Mouse (Mus musculus): Measurements from ENCODE around the gene Agl. TPM values are rescaled to one million over a fixed set of nuclear protein-coding genes. Genes with fewer than 3 reads are reported as not detected.
"Not testable (repeated sequence)": the region's sequence is repeated elsewhere in the genome, so short reads cannot be mapped to it uniquely, and the experiment has no call there.

Gene Agl
- polyA plus RNA-seq, 1 experiment from 2014 or later = 15.6 TPM

DNA sequence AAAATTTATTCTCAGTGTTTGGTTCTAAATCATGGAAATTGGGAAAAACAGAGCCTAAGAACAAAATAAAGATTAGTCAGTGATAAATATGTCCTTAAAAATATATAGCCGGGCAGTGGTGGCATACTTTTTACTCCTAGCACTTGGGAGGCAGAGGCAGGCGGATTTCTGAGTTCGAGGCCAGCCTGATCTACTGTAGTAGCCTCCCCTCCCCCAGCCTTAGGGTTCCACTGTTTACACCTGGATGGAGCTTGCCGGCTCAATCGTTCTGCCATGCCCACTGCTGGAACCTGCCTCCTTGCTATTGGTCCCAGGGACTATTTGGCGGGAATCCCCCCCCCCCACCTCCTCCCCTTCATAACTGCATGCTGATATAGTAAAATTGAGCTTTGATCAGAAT is 2.4 kb upstream of the Agl start:
- not testable (repeated sequence) for DNase-seq (ENCODE audit: low spot score); H3K9ac ChIP-seq (replicated peaks; ENCODE audit: low read length); H3K36me3 ChIP-seq (replicated peaks; ENCODE audit: control insufficient read depth, insufficient read depth, low read depth, low read length); H3K4me3 ChIP-seq (ENCODE audit: low read depth, low read length); H3K27me3 ChIP-seq (ENCODE audit: control insufficient read depth, insufficient read depth, low read length); ATAC-seq (replicated peaks; ENCODE audit: insufficient number of reproducible peaks, low FRiP score, low TSS enrichment, low read depth); H3K9me3 ChIP-seq (replicated peaks; ENCODE audit: control insufficient read depth, low read length); H3K27ac ChIP-seq (replicated peaks; ENCODE audit: low read depth, low read length); H3K4me2 ChIP-seq (ENCODE audit: low read depth, low read length); H3K4me1 ChIP-seq (ENCODE audit: control insufficient read depth, insufficient read depth, low read length)
- WGBS = 83% methylated on average over 6 of the region's 6 CpGs

DNA sequence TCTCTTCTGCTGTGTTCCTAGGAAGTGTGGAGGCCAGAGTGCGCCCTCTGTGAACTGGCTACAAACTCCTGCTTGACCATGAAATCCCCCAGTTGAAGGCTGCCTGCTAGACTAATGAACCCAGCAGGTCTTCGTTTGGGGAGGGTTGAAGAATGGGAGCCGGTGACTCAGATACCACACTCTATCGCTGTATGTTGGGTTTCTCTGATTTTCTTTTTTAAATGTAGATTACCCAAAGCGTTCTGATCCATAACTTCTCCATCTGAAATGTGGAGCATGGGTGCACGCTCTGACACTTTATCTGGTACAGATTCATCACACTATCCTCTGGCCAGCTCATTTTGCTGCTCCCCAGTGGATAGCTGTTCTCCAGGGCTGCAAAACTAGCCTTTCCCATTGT is 1.3 kb upstream of the Agl start:
- 88% methylated on average over 6 of the region's 6 CpGs for WGBS
- no peak overlapping the region for H3K4me2 ChIP-seq (ENCODE audit: low read depth, low read length)
- H3K27me3 ChIP-seq (ENCODE audit: control insufficient read depth, insufficient read depth, low read length) = no peaks in the 10 kb centered on the region
- no peaks in the 10 kb centered on the region for H3K9me3 ChIP-seq (replicated peaks; ENCODE audit: control insufficient read depth, low read length)
- no peak overlapping the region for H3K4me3 ChIP-seq (ENCODE audit: low read depth, low read length)
- ATAC-seq (replicated peaks; ENCODE audit: insufficient number of reproducible peaks, low FRiP score, low TSS enrichment, low read depth) = no peak
- H3K27ac ChIP-seq (replicated peaks; ENCODE audit: low read depth, low read length) = no peak overlapping the region
- no peak for DNase-seq (ENCODE audit: low spot score)
- H3K4me1 ChIP-seq (ENCODE audit: control insufficient read depth, insufficient read depth, low read length) = no peaks in the 10 kb centered on the region
- no peaks in the 10 kb centered on the region for H3K36me3 ChIP-seq (replicated peaks; ENCODE audit: control insufficient read depth, insufficient read depth, low read depth, low read length)
- no peak overlapping the region for H3K9ac ChIP-seq (replicated peaks; ENCODE audit: low read length)

DNA sequence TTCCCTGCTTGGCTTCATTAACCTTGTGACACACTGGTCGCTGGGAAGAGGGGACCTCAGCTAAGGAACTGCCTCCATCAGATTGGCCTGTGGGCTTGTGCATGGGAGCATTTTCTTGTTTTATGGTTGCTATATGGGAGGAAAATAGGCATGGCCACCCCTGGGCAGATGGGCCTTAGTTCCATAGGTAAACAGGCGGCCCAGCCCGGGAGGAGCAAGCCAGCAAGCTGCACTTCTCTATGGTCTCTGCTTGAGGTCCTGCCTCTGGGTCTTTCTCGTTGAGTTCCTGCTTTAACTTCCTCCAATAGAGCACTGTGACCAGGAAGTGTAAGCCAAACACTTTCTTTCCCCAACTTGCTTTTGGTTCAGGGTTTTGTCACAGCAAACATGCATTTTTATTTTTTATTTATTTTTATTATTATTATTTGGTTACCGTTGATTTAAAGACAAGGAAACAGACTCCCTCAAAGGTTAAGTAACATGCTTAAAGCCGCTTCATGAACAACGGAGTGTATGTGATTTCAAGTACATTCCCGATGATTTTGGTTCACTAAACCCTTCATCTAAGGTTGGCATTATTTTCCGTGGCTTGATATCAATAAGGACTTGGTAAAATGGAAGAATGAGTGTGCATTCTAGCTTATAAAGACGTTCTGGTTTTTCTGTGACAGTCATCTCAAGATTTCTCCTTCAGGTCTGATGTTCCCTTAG is 696 bp upstream of the Agl start:
- H3K27ac ChIP-seq (replicated peaks; ENCODE audit: low read depth, low read length) = no peak overlapping the region
- H3K9ac ChIP-seq (replicated peaks; ENCODE audit: low read length) = peak overlapping the region; percentile 79
- ATAC-seq (replicated peaks; ENCODE audit: insufficient number of reproducible peaks, low FRiP score, low TSS enrichment, low read depth) (peak; percentile 67), DNase-seq (ENCODE audit: low spot score) (no peak)
- no peaks in the 10 kb centered on the region for H3K27me3 ChIP-seq (ENCODE audit: control insufficient read depth, insufficient read depth, low read length)
- H3K9me3 ChIP-seq (replicated peaks; ENCODE audit: control insufficient read depth, low read length) = no peaks in the 10 kb centered on the region
- 60% methylated on average over 10 of the region's 10 CpGs for WGBS
- H3K4me1 ChIP-seq (ENCODE audit: control insufficient read depth, insufficient read depth, low read length) = no peaks in the 10 kb centered on the region
- no peaks in the 10 kb centered on the region for H3K36me3 ChIP-seq (replicated peaks; ENCODE audit: control insufficient read depth, insufficient read depth, low read depth, low read length)
- peak overlapping the region; percentile 69 for H3K4me3 ChIP-seq (ENCODE audit: low read depth, low read length)
- peak overlapping the region; percentile 75 for H3K4me2 ChIP-seq (ENCODE audit: low read depth, low read length)

DNA sequence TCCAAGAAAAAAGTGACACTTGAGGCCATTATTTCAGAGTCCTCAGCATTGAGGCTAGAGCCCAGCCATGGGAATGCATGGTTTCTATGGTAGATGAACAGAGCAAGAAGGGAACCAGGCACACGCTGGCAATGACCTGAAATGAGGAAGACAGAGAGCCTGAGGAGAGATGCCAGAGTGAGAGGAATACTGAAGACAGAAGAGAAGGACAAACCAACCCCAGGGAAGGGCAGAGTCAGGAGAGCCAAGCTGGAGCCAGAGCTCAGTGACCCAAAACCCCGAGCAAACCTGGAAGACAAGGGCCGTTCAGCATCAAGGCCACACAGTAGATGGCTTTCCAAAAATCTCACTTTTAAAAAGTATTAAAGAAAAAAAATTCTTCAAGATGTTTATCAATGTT is 2.1 kb downstream of the Agl start:
- no peak overlapping the region for H3K9ac ChIP-seq (replicated peaks; ENCODE audit: low read length)
- H3K36me3 ChIP-seq (replicated peaks; ENCODE audit: control insufficient read depth, insufficient read depth, low read depth, low read length) = no peaks in the 10 kb centered on the region
- no peak for ATAC-seq (replicated peaks; ENCODE audit: insufficient number of reproducible peaks, low FRiP score, low TSS enrichment, low read depth)
- no peaks in the 10 kb centered on the region for H3K27me3 ChIP-seq (ENCODE audit: control insufficient read depth, insufficient read depth, low read length)
- no peak overlapping the region for H3K4me2 ChIP-seq (ENCODE audit: low read depth, low read length)
- no peak overlapping the region for H3K4me3 ChIP-seq (ENCODE audit: low read depth, low read length)
- no peak for DNase-seq (ENCODE audit: low spot score)
- no peaks in the 10 kb centered on the region for H3K9me3 ChIP-seq (replicated peaks; ENCODE audit: control insufficient read depth, low read length)
- 93% methylated on average over 3 of the region's 3 CpGs for WGBS
- H3K4me1 ChIP-seq (ENCODE audit: control insufficient read depth, insufficient read depth, low read length) = no peaks in the 10 kb centered on the region
- H3K27ac ChIP-seq (replicated peaks; ENCODE audit: low read depth, low read length) = no peak overlapping the region

DNA sequence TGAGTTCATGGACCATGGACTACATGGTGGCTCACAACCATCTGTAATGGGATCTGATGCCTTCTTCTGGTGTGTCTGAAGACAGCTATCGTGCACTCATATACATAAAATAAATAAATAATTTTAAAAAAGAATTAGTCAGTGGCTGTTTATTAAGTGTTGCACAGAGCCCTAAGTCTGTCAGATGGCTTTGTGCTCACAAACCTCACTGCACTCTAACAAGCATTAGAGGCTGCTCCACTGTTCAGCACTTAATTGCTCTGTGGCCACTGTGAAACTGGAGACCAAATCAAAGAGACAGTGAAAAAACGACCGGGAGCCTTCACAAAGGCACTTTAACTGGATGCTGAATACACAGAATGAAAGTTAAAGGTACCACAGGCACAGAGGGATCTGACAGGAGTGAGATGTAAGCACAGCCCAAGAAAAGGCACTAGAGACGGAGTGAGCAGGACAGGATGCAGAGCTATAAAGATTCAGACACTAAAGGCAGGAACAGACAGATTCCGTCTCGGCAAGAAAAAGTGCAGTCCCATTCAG is 3.1 kb downstream of the Agl start:
- WGBS = 32% methylated on average over 6 of the region's 6 CpGs
- H3K4me2 ChIP-seq (ENCODE audit: low read depth, low read length) = no peak overlapping the region
- H3K4me3 ChIP-seq (ENCODE audit: low read depth, low read length) = no peak overlapping the region
- H3K9ac ChIP-seq (replicated peaks; ENCODE audit: low read length) = no peak overlapping the region
- H3K27me3 ChIP-seq (ENCODE audit: control insufficient read depth, insufficient read depth, low read length) = no peaks in the 10 kb centered on the region
- no peak for ATAC-seq (replicated peaks; ENCODE audit: insufficient number of reproducible peaks, low FRiP score, low TSS enrichment, low read depth)
- no peak overlapping the region for H3K27ac ChIP-seq (replicated peaks; ENCODE audit: low read depth, low read length)
- DNase-seq (ENCODE audit: low spot score) = peak; percentile 36
- H3K36me3 ChIP-seq (replicated peaks; ENCODE audit: control insufficient read depth, insufficient read depth, low read depth, low read length) = no peaks in the 10 kb centered on the region
- H3K9me3 ChIP-seq (replicated peaks; ENCODE audit: control insufficient read depth, low read length) = no peaks in the 10 kb centered on the region
- no peaks in the 10 kb centered on the region for H3K4me1 ChIP-seq (ENCODE audit: control insufficient read depth, insufficient read depth, low read length)

DNA sequence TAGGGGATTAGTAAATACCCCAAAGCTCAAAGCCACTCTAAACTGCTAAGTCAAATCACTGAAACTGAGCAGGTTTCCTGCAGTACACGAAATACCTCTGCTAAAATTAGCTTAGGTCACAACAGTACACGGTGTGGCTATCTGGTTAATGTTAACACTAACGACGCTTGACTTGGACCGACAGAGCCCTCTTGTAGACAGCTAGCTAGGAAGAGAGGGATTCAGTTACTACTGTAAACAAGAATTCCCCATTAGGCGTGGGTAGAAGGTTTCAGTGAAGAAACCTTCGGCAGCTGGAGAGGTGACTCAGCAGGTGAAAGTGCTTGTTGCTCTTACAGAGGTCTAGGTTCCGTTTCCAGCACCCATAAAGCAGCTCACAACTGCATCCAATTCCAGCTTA is 6.2 kb downstream of the Agl start:
- Histone ChIP-seq H3K36me3 (replicated peaks; ENCODE audit: control insufficient read depth, insufficient read depth, low read depth, low read length) (no peaks in the 10 kb centered on the region), H3K4me2 (ENCODE audit: low read depth, low read length) (no peak overlapping the region), H3K4me1 (ENCODE audit: control insufficient read depth, insufficient read depth, low read length) (no peaks in the 10 kb centered on the region), H3K4me3 (ENCODE audit: low read depth, low read length) (no peak overlapping the region), H3K27ac (replicated peaks; ENCODE audit: low read depth, low read length) (no peak overlapping the region), H3K9me3 (replicated peaks; ENCODE audit: control insufficient read depth, low read length) (no peaks in the 10 kb centered on the region), H3K9ac (replicated peaks; ENCODE audit: low read length) (no peak overlapping the region), H3K27me3 (ENCODE audit: control insufficient read depth, insufficient read depth, low read length) (no peaks in the 10 kb centered on the region)
- no peak; the same call in 1 of the 2 replicates for ATAC-seq (replicated peaks; ENCODE audit: insufficient number of reproducible peaks, low FRiP score, low TSS enrichment, low read depth)
- 45% methylated on average over 8 of the region's 8 CpGs for WGBS
- DNase-seq (ENCODE audit: low spot score) = peak; percentile 53

DNA sequence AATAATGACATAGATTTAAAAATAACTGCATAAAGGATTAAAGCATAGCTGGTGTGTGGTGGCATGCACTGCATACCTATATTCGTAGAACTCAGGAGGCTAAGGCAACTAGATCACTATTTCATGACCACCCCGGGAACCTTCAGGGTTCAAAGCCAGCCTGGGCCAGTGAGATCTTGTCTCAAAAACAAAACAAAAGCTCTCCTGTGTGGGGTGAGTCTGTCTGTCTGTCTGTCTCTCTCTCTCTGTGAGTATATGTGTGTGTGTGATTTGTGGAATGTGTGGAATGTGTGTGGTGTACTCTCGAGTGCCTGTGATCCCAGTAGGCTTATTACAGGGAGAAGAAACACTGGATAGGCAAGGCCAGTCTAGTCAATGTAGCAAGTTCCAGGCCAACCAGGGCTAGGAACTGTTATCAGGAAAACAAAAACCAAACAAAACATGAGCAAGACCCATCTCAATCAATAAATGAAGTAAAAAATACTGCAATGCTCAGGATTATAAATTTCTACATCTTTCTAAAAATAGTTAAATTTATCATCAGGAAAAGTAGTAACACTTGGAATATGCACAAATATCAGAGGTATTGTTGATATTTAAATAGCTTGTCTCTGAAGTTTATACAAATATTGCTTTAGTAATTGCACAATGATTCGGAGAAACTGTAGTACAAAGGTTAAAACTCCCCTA is 9.0 kb downstream of the Agl start:
- Histone ChIP-seq H3K4me2 (ENCODE audit: low read depth, low read length) (no peak overlapping the region), H3K9ac (replicated peaks; ENCODE audit: low read length) (no peak overlapping the region), H3K4me1 (ENCODE audit: control insufficient read depth, insufficient read depth, low read length) (no peaks in the 10 kb centered on the region), H3K4me3 (ENCODE audit: low read depth, low read length) (no peak overlapping the region), H3K9me3 (replicated peaks; ENCODE audit: control insufficient read depth, low read length) (no peaks in the 10 kb centered on the region), H3K27me3 (ENCODE audit: control insufficient read depth, insufficient read depth, low read length) (no peaks in the 10 kb centered on the region), H3K27ac (replicated peaks; ENCODE audit: low read depth, low read length) (no peak overlapping the region), H3K36me3 (replicated peaks; ENCODE audit: control insufficient read depth, insufficient read depth, low read depth, low read length) (no peaks in the 10 kb centered on the region)
- ATAC-seq (replicated peaks; ENCODE audit: insufficient number of reproducible peaks, low FRiP score, low TSS enrichment, low read depth) (no peak), DNase-seq (ENCODE audit: low spot score) (no peak)
- 69% methylated on average over 4 of the region's 4 CpGs for WGBS

DNA sequence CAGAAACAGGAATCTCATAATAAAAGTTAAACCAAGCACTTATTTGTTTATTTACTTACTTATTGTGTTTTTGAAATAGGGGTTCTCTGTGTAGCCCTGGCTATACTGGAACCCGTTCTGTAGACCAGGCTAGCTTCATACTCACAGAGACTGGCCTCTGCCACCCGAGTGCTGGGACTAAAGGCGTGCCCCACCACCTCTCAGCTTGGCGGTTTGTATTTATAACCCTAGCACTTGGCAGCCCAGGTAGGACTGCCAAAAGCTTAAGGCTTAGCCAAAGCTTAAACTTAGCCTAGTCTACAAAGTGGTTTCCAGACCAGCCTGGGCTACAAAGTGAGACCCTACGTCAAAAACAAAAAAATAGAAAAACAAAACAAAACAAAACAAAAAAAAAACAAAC is 19.1 kb downstream of the Agl start:
- H3K27ac ChIP-seq (replicated peaks; ENCODE audit: low read depth, low read length) = no peak overlapping the region
- DNase-seq (ENCODE audit: low spot score) = no peak
- H3K9me3 ChIP-seq (replicated peaks; ENCODE audit: control insufficient read depth, low read length) = no peaks in the 10 kb centered on the region
- H3K36me3 ChIP-seq (replicated peaks; ENCODE audit: control insufficient read depth, insufficient read depth, low read depth, low read length) = no peaks in the 10 kb centered on the region; the same call in none of the 2 replicates
- H3K4me1 ChIP-seq (ENCODE audit: control insufficient read depth, insufficient read depth, low read length) = no peaks in the 10 kb centered on the region
- no peak overlapping the region for H3K4me3 ChIP-seq (ENCODE audit: low read depth, low read length)
- WGBS = 91% methylated on average over 5 of the region's 5 CpGs
- no peaks in the 10 kb centered on the region for H3K27me3 ChIP-seq (ENCODE audit: control insufficient read depth, insufficient read depth, low read length)
- no peak for ATAC-seq (replicated peaks; ENCODE audit: insufficient number of reproducible peaks, low FRiP score, low TSS enrichment, low read depth)
- no peak overlapping the region for H3K9ac ChIP-seq (replicated peaks; ENCODE audit: low read length)
- H3K4me2 ChIP-seq (ENCODE audit: low read depth, low read length) = no peak overlapping the region

All from embryonic facial prominence, embryonic 11.5 days (tissue).